Mouse (Mus musculus): ENCODE data around the gene Aak1. TPM values are rescaled to one million over a fixed set of nuclear protein-coding genes. Genes with fewer than 3 reads are reported as not detected.
"Not testable (repeated sequence)": the region's sequence is repeated elsewhere in the genome, so short reads cannot be mapped to it uniquely, and the experiment has no call there.

The Aak1 gene
- polyA plus RNA-seq, 1 experiment from 2014 or later = 18.2 TPM

- H3K4me2 ChIP-seq = peak overlapping the region; percentile 81
- H3K9ac ChIP-seq = peak overlapping the region; percentile 98
- ATAC-seq (ENCODE audit: extremely low read depth, insufficient number of reproducible peaks, low FRiP score, low TSS enrichment) = no peak; the same call in 1 of the 2 replicates
- no peaks in the 10 kb centered on the region for H3K9me3 ChIP-seq
- H3K4me3 ChIP-seq = peak overlapping the region; percentile 93
- H3K4me1 ChIP-seq = peaks cover 32% of the 10 kb centered on the region
- WGBS = under 1% methylated on average over 9 of the region's 9 CpGs
- peak overlapping the region; percentile 99 for H3K27ac ChIP-seq (replicated peaks)
- peaks cover 10% of the 10 kb centered on the region for H3K36me3 ChIP-seq
- H3K27me3 ChIP-seq (replicated peaks) = no peaks in the 10 kb centered on the region
Measured at GRCm38 (mm10) chr6:87043131-87043516, 193.8 kb downstream of the Aak1 start.

GRCm38 (mm10) chr6:87044895-87045294, 195.6 kb downstream of the Aak1 start:
- Histone ChIP-seq H3K4me3 (no peak overlapping the region), H3K27ac (replicated peaks) (no peak overlapping the region), H3K9me3 (no peaks in the 10 kb centered on the region), H3K36me3 (peaks cover 24% of the 10 kb centered on the region), H3K4me2 (peak overlapping the region; percentile 16; the same call in 1 of the 2 replicates), H3K9ac (no peak overlapping the region), H3K4me1 (peaks cover 32% of the 10 kb centered on the region), H3K27me3 (replicated peaks) (no peaks in the 10 kb centered on the region)
- WGBS = 71% methylated on average over 2 of the region's 2 CpGs
- no peak for ATAC-seq (ENCODE audit: extremely low read depth, insufficient number of reproducible peaks, low FRiP score, low TSS enrichment)

- 84% methylated on average over 3 of the region's 3 CpGs for WGBS
- ATAC-seq (ENCODE audit: extremely low read depth, insufficient number of reproducible peaks, low FRiP score, low TSS enrichment) = no peak
Measured at GRCm38 (mm10) chr6:87045507-87045906, 196.2 kb downstream of the Aak1 start.

GRCm38 (mm10) chr6:87048712-87049111, 199.4 kb downstream of the Aak1 start:
- ATAC-seq (ENCODE audit: extremely low read depth, insufficient number of reproducible peaks, low FRiP score, low TSS enrichment); H3K27me3 ChIP-seq (replicated peaks); H3K4me2 ChIP-seq; H3K9me3 ChIP-seq; H3K27ac ChIP-seq (replicated peaks); H3K4me3 ChIP-seq; H3K9ac ChIP-seq: not testable (repeated sequence)
- Histone ChIP-seq H3K36me3 (peaks cover 54% of the 10 kb centered on the region), H3K4me1 (peaks cover 17% of the 10 kb centered on the region)
- WGBS = 98% methylated on average over 7 of the region's 7 CpGs

More at GRCm38 (mm10) chr6:87045507-87045906, 196.2 kb downstream of the Aak1 start:
- Histone ChIP-seq H3K36me3 (peaks cover 24% of the 10 kb centered on the region), H3K4me3 (no peak overlapping the region), H3K4me2 (no peak overlapping the region), H3K4me1 (peaks cover 32% of the 10 kb centered on the region), H3K27me3 (replicated peaks) (no peaks in the 10 kb centered on the region), H3K9ac (no peak overlapping the region), H3K27ac (replicated peaks) (no peak overlapping the region), H3K9me3 (no peaks in the 10 kb centered on the region)

- H3K27ac ChIP-seq (replicated peaks) = no peak overlapping the region
- 82% methylated on average over 10 of the region's 10 CpGs for WGBS
- H3K4me1 ChIP-seq = no peaks in the 10 kb centered on the region
- no peak overlapping the region for H3K4me3 ChIP-seq
- peaks cover 83% of the 10 kb centered on the region for H3K36me3 ChIP-seq
- H3K9ac ChIP-seq = no peak overlapping the region
- no peak overlapping the region for H3K4me2 ChIP-seq
- H3K9me3 ChIP-seq = no peaks in the 10 kb centered on the region
- H3K27me3 ChIP-seq (replicated peaks) = no peaks in the 10 kb centered on the region
- no peak for ATAC-seq (ENCODE audit: extremely low read depth, insufficient number of reproducible peaks, low FRiP score, low TSS enrichment)
Measured at GRCm38 (mm10) chr6:87051886-87052425, 202.6 kb downstream of the Aak1 start.

Other genes starting within 250 kb of the Aak1 start
- 0.09 TPM in 2 replicates for gene Asprv1, start 221.4 kb upstream of the Aak1 start, polyA plus RNA-seq (2015; fragmentation: Nextera tagmentation; extraction: Ambion mirVana)
- gene Mxd1, start 180.4 kb upstream of the Aak1 start, polyA plus RNA-seq (2015; fragmentation: Nextera tagmentation; extraction: Ambion mirVana) = 8.5 and 10.0 TPM in 2 replicates
- 72.2 and 81.7 TPM in 2 replicates for gene Snrnp27, start 165.0 kb upstream of the Aak1 start, polyA plus RNA-seq (2015; fragmentation: Nextera tagmentation; extraction: Ambion mirVana)
- gene Gmcl1, start 116.1 kb upstream of the Aak1 start, polyA plus RNA-seq (2015; fragmentation: Nextera tagmentation; extraction: Ambion mirVana) = 14.7 and 14.9 TPM in 2 replicates
- gene Anxa4, start 55.9 kb upstream of the Aak1 start, polyA plus RNA-seq (2015; fragmentation: Nextera tagmentation; extraction: Ambion mirVana) = 20.1 and 24.2 TPM in 2 replicates
- gene Nfu1, start 159.7 kb downstream of the Aak1 start, polyA plus RNA-seq (2015; fragmentation: Nextera tagmentation; extraction: Ambion mirVana) = 88.8 and 105 TPM in 2 replicates
- 11.7 and 12.1 TPM in 2 replicates for gene Gfpt1, start 193.3 kb downstream of the Aak1 start, polyA plus RNA-seq (2015; fragmentation: Nextera tagmentation; extraction: Ambion mirVana)

Measured in heart, embryonic 13.5 days (tissue).